Mouse (Mus musculus) liver, embryonic 14.5 days (tissue): ENCODE measurements around the gene Med23. TPM values are rescaled to one million over a fixed set of nuclear protein-coding genes. Genes with fewer than 3 reads are reported as not detected.

Experiments
- ATAC-seq: fragments of 200-750 bp; cut with Nextera tagmentation; 2 replicates; pipeline ENCODE4 v1.8.0; 2017; ENCODE audit warnings: moderate number of reproducible peaks, mild to moderate bottlenecking, moderate library complexity; ENCODE audit not compliant: insufficient read depth
- DNase-seq, 3 experiments: peaks; one replicate each; pipeline ENCODE4 v3.0.0-alpha.2; 2012 to 2013; ENCODE audit warnings: low read depth in 3 of 3, low spot score in 3 of 3
- H3K27ac ChIP-seq: fragments of 300-500 bp; sonication (generic); 2 replicates; pipeline ENCODE4 v1.5.1; 2014; ENCODE audit warnings: moderate library complexity, mild to moderate bottlenecking, control low read depth, inconsistent platforms
- H3K27me3 ChIP-seq: fragments of 300-500 bp; sonication (generic); 2 replicates; pipeline ENCODE4 v1.6.1; 2014; ENCODE audit warnings: mild to moderate bottlenecking, low read length, moderate library complexity; ENCODE audit not compliant: control insufficient read depth, insufficient read depth
- H3K36me3 ChIP-seq: fragments of 300-500 bp; sonication (generic); replicated peaks from 2 replicates; pipeline ENCODE4 v1.6.1; 2014; ENCODE audit warnings: low read depth; ENCODE audit not compliant: control insufficient read depth, insufficient read depth
- H3K4me1 ChIP-seq, 2 experiments: fragments of 200-500 bp in 1 of 2; fragments of 300-500 bp in 1 of 2; sonication (generic) in 1 of 2; replicated peaks; 2 replicates each; pipeline ENCODE4 v1.6.1; 2012 to 2014; ENCODE audit warnings: antibody characterized with exemption in 1 of 2, inconsistent platforms in 1 of 2, low read length in 1 of 2; ENCODE audit not compliant: control insufficient read depth in 2 of 2, insufficient read depth in 2 of 2
- H3K4me2 ChIP-seq: fragments of 300-500 bp; sonication (generic); 2 replicates; pipeline ENCODE4 v1.6.1; 2014; ENCODE audit warnings: low read depth, mild to moderate bottlenecking, control low read depth, moderate library complexity
- H3K4me3 ChIP-seq, 2 experiments: fragments of 200-500 bp in 1 of 2; fragments of 300-500 bp in 1 of 2; sonication (generic) in 1 of 2; 2 replicates each; pipeline ENCODE4 v1.5.1; 2012 to 2014; ENCODE audit warnings: low read depth in 2 of 2, low read length in 2 of 2, mild to moderate bottlenecking in 2 of 2, control low read depth in 1 of 2, inconsistent platforms in 1 of 2, moderate library complexity in 1 of 2; ENCODE audit not compliant: insufficient read depth in 1 of 2
- H3K9ac ChIP-seq: fragments of 300-500 bp; sonication (generic); replicated peaks from 2 replicates; pipeline ENCODE4 v1.6.1; 2014; ENCODE audit warnings: mild to moderate bottlenecking, control low read depth, moderate library complexity
- H3K9me3 ChIP-seq: fragments of 300-500 bp; sonication (generic); 2 replicates; pipeline ENCODE4 v1.6.1; 2016; ENCODE audit warnings: low read length, mixed read lengths; ENCODE audit not compliant: control insufficient read depth
- CTCF ChIP-seq: IDR thresholded peaks from 2 replicates; pipeline ENCODE4 v1.5.1; 2016; ENCODE audit warnings: antibody characterized with exemption, low read depth, control low read depth
- EP300 ChIP-seq: IDR thresholded peaks from 2 replicates; pipeline ENCODE4 v1.6.1; 2016; ENCODE audit warnings: antibody characterized with exemption, low read depth
- WGBS: fragments of 180-500 bp; shearing (Covaris S2); extraction: QIAGEN DNeasy Blood & Tissue Kit; methylation state at CpG from one replicate; pipeline ENCODE4 v1.1.7; 2014; ENCODE audit not compliant: insufficient replicate concordance; 5-methylcytosine and 5-hydroxymethylcytosine counted together
- polyA plus RNA-seq, 2 experiments: library from polyadenylated mRNA; depleted of rRNA in 1 of 2; stranded (reverse) in 1 of 2; unstranded in 1 of 2; fragments of >200 nt; fragmentation: Nextera tagmentation in 1 of 2; extraction: Ambion mirVana in 1 of 2; gene quantifications; 2 replicates each; pipeline versions ENCODE4 v1.2.1 to v1.2.3; 2012 to 2014

Gene Med23
- polyA plus RNA-seq, 2 experiments: 6.2 to 7.4 TPM

DNA sequence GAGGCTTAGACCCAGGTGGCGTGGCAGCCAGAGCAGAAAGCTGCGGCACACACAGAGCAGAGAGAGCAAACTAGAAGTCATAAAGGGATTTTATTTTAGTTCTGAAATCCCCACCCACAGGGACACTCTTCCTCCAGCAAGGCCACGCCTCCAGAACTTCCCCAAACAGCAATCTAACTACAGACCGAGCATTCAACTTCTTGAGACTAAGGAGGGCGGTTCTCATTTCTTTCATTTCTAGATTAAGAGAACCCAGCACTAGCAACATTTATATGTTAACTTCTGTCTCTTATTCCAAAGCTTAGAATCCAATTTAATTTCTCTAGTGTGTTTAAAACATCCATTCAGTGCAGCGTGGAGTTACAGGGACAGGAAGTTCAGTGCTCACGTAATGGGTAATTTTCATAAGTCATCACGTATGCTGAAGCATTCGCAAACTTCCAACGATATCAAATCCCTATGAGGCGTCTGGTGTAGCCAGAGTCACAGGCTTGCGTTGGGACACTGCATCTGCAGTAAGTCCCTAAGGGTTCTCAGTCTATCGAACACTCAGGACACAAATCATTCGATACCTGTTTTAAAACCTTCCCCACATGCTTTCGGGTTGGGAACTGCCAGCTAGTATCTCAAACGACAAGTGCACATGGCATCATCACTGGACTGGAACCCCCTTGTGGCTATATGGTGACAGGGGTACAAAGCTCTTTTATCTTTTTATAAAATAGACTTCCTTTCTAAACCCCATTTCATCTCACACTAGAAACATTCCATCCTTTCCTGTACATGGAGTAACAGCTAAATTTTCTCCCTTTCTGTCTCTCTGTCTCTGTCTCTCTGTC is 45.9 kb upstream of the Med23 start:
- peak; percentile 73 for ATAC-seq
- peaks cover 41 to 51% of the 10 kb centered on the region in 2 experiments for H3K4me1 ChIP-seq
- TF ChIP-seq CTCF (peak; percentile 7; the same call in 1 of the 2 replicates), EP300 (no peak)
- 48% methylated on average over 16 of the region's 16 CpGs for WGBS
- no peaks in the 10 kb centered on the region for H3K27me3 ChIP-seq
- H3K4me2 ChIP-seq: peak overlapping the region; percentile 53
- H3K27ac ChIP-seq: peak overlapping the region; percentile 75
- H3K36me3 ChIP-seq: no peaks in the 10 kb centered on the region
- H3K4me3 ChIP-seq: no peak overlapping the region
- peak in 1 of 3 experiments; percentile 44 for DNase-seq
- peak overlapping the region; percentile 46 for H3K9ac ChIP-seq
- no peaks in the 10 kb centered on the region for H3K9me3 ChIP-seq

- ATAC-seq (no peak), DNase-seq (no peak)
- no peak overlapping the region for H3K4me3 ChIP-seq
- H3K27me3 ChIP-seq: no peaks in the 10 kb centered on the region
- no peaks in the 10 kb centered on the region for H3K9me3 ChIP-seq
- WGBS: 83% methylated on average over 8 of the region's 8 CpGs
- no peak overlapping the region for H3K9ac ChIP-seq
- H3K27ac ChIP-seq: no peak overlapping the region
- H3K4me1 ChIP-seq: peaks cover 46 to 57% of the 10 kb centered on the region in 2 experiments
- H3K36me3 ChIP-seq: no peaks in the 10 kb centered on the region
- no peak for TF ChIP-seq EP300
- no peak for TF ChIP-seq CTCF
- no peak overlapping the region for H3K4me2 ChIP-seq
These were observed 45.2 kb upstream of the Med23 start for GRCm38 (mm10) chr10:24824621-24825020.

DNA sequence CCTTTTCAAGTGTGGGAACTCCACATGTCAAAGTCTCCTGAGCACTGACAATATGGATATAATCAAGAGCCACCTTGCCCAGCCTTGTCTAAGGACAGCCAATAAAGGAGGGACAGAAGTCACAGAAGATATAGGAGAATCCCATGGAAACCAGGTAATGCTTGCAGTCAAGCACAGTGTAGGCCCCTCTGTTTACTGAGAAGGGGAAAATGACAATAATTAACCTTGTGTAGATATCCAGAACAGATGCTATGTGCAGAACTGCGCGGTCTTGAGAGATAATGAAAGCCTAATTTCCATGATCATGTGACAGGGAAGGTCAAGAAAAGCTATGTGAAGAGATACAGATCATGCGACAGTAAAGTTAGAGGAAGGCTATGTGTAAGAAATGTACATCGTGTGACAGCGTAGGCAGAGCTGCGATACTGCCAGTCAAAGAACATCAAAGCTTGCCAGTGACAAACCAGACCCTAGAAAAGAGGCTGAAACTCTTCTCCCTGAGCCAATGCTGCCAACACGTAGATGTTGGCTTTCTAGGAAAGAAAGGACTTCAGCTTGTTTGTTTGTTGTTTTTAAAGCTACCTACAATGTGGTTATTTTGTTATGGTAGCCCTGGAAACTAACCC is 44.2 kb upstream of the Med23 start:
- ATAC-seq: no peak
- no peak for TF ChIP-seq EP300
- TF ChIP-seq CTCF: no peak
- Histone ChIP-seq H3K27me3 (no peaks in the 10 kb centered on the region), H3K4me3 (no peak overlapping the region), H3K36me3 (no peaks in the 10 kb centered on the region), H3K4me2 (no peak overlapping the region), H3K4me1 (peaks cover 50 to 64% of the 10 kb centered on the region in 2 experiments), H3K9ac (no peak overlapping the region), H3K9me3 (no peaks in the 10 kb centered on the region), H3K27ac (no peak overlapping the region)
- DNase-seq: no peak
- 72% methylated on average over 7 of the region's 7 CpGs for WGBS

GRCm38 (mm10) chr10:24826130-24826529 is 43.7 kb upstream of the Med23 start:
- 50% methylated on average over 6 of the region's 6 CpGs for WGBS
- no peak overlapping the region for H3K27ac ChIP-seq

GRCm38 (mm10) chr10:24828136-24828535 is 41.6 kb upstream of the Med23 start:
- peaks cover 39 to 55% of the 10 kb centered on the region in 2 experiments for H3K4me1 ChIP-seq
- H3K27me3 ChIP-seq: no peaks in the 10 kb centered on the region
- H3K4me2 ChIP-seq: peak overlapping the region; percentile 50
- peak; percentile 80 for ATAC-seq
- H3K9ac ChIP-seq: peak overlapping the region; percentile 21; the same call in 1 of the 2 replicates
- H3K4me3 ChIP-seq: no peak overlapping the region
- peak; percentile 60 to 73 (median 67) for DNase-seq
- peak overlapping the region; percentile 69 for H3K27ac ChIP-seq
- TF ChIP-seq EP300 (peak; percentile 71), CTCF (no peak)
- H3K9me3 ChIP-seq: no peaks in the 10 kb centered on the region
- H3K36me3 ChIP-seq: no peaks in the 10 kb centered on the region
- 44% methylated on average over 4 of the region's 4 CpGs for WGBS

More at GRCm38 (mm10) chr10:24826130-24826529, 43.7 kb upstream of the Med23 start:
- DNase-seq: no peak
- no peak overlapping the region for H3K4me3 ChIP-seq
- H3K4me2 ChIP-seq: no peak overlapping the region
- TF ChIP-seq CTCF: no peak
- TF ChIP-seq EP300: no peak
- no peaks in the 10 kb centered on the region for H3K27me3 ChIP-seq
- no peak for ATAC-seq
- H3K36me3 ChIP-seq: no peaks in the 10 kb centered on the region
- H3K9ac ChIP-seq: no peak overlapping the region
- peaks cover 52 to 67% of the 10 kb centered on the region in 2 experiments for H3K4me1 ChIP-seq
- no peaks in the 10 kb centered on the region for H3K9me3 ChIP-seq
